Mouse (Mus musculus) C2C12 (cell line): ENCODE results near the gene Slc39a2. TPM values are rescaled to one million over a fixed set of nuclear protein-coding genes. Genes with fewer than 3 reads are reported as not detected.

Source experiments
- H3K27me3 ChIP-seq: one replicate; pipeline ENCODE4 v1.6.1; 2011; ENCODE audit not compliant: control insufficient read depth, insufficient read depth, insufficient read length
- H3K36me3 ChIP-seq: one replicate; pipeline ENCODE4 v1.6.1; 2011; ENCODE audit not compliant: control insufficient read depth, insufficient read depth
- H3K4me3 ChIP-seq: one replicate; pipeline ENCODE4 v1.5.1; 2011; ENCODE audit warnings: mild to moderate bottlenecking, control low read depth; ENCODE audit not compliant: poor library complexity, insufficient read depth, severe bottlenecking
- H3K79me2 ChIP-seq: one replicate; pipeline ENCODE4 v1.6.1; 2011; ENCODE audit not compliant: control insufficient read depth, insufficient read depth
- H3K79me3 ChIP-seq: one replicate; pipeline ENCODE4 v1.6.1; 2011; ENCODE audit warnings: low read depth, control low read depth
- H3ac ChIP-seq: one replicate; pipeline ENCODE3; 2011; ENCODE audit warnings: low read depth; ENCODE audit not compliant: control insufficient read depth, insufficient read length
- CEBPB ChIP-seq: IDR thresholded peaks from one replicate; pipeline ENCODE4 v1.6.1; 2011; ENCODE audit warnings: low read depth, mild to moderate bottlenecking, control low read depth, moderate library complexity
- CTCF ChIP-seq: IDR thresholded peaks from one replicate; pipeline ENCODE4 v1.5.1; 2011; ENCODE audit not compliant: control insufficient read depth, insufficient read depth, insufficient read length
- FOSL1 ChIP-seq: IDR thresholded peaks from one replicate; pipeline ENCODE4 v1.8.0; 2011; ENCODE audit warnings: mild to moderate bottlenecking, low read length; ENCODE audit not compliant: poor library complexity, insufficient read depth, severe bottlenecking
- MAX ChIP-seq: IDR thresholded peaks from one replicate; pipeline ENCODE4 v1.6.1; 2011; ENCODE audit warnings: mild to moderate bottlenecking, control low read depth
- MYOD1 ChIP-seq: IDR thresholded peaks from one replicate; pipeline ENCODE4 v1.6.1; 2011; ENCODE audit warnings: low read depth; ENCODE audit not compliant: control insufficient read depth, insufficient read length
- MYOG ChIP-seq: IDR thresholded peaks from one replicate; pipeline ENCODE4 v1.6.1; 2011; ENCODE audit not compliant: control insufficient read depth, insufficient read length; ENCODE audit errors: extremely low read depth
- USF1 ChIP-seq: IDR thresholded peaks from one replicate; pipeline ENCODE4 v1.6.1; 2011; ENCODE audit warnings: low read depth, mild to moderate bottlenecking, control low read depth, moderate library complexity
- polyA plus RNA-seq: library from polyadenylated mRNA; unstranded; fragments of >200 nt; fragmentation: generic; extraction: Trizol; gene quantifications from one replicate; pipeline ENCODE4 v1.2.1, GENCODE M21; 2012; ENCODE audit warnings: missing spikeins

Gene Slc39a2
- polyA plus RNA-seq, 1 experiment, result 0.08 TPM

DNA sequence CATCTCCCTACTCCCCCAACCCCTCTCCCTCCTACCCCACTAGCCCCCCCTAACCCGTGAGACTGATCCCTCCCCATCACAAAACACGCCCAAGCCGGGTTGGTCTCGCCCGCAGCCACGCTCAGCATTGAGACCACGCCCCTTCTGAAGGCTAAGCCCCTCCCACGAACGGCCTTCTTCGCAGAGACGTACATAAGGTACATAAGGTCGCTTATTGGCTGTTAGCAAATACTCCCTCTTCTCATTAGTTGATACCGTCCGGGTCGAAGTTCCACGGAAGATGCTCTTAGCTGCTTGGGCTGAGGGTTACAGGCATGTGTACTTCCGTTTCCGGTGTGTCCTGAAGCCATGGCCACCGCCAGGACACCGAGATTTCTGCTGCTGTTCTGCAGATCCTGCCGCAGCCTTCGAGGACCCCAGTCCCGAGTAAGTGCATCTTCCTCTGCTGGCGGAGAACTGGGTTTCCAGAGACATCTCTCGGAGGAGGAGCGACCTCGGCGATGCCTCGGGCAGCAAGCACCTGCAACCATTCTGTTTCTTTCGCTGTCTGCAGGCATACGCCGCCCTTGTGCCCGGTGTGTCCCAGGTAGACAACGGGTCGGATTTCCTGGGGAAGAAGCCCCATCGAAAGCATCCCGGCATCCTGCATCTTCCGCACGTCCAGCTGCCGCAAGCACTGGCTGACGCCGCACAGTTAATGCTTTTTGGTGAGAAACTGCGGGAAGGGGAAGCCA is 7.9 kb upstream of the Slc39a2 start, which contains the start of gene Mettl17:
Gene Mettl17, plus strand, starts transcription at position 245 of the 734 bp plus-strand sequence.
- TF ChIP-seq USF1 (no peak), MYOG (no peak), MYOD1 (no peak)
- peaks cover 21% of the 10 kb centered on the region for H3K36me3 ChIP-seq
- H3ac ChIP-seq, result peak within 1 kb of the TSS; percentile 86
- H3K27me3 ChIP-seq, result no peaks in the 10 kb centered on the region
- peaks cover 23% of the 10 kb centered on the region for H3K79me2 ChIP-seq
- peak within 1 kb of the TSS; percentile 83 for H3K4me3 ChIP-seq
- H3K79me3 ChIP-seq, result peaks cover 3% of the 10 kb centered on the region

GRCm38 (mm10) chr14:51886051-51886450 is 6.6 kb upstream of the Slc39a2 start:
- Histone ChIP-seq H3K27me3 (no peaks in the 10 kb centered on the region), H3ac (no peak overlapping the region), H3K79me3 (peaks cover 3% of the 10 kb centered on the region), H3K36me3 (peaks cover 30% of the 10 kb centered on the region), H3K4me3 (no peak overlapping the region), H3K79me2 (peaks cover 23% of the 10 kb centered on the region)
- TF ChIP-seq CEBPB, result no peak
- no peak for TF ChIP-seq USF1
- no peak for TF ChIP-seq FOSL1
- no peak for TF ChIP-seq CTCF
- TF ChIP-seq MAX, result no peak
- no peak for TF ChIP-seq MYOG
- no peak for TF ChIP-seq MYOD1

DNA sequence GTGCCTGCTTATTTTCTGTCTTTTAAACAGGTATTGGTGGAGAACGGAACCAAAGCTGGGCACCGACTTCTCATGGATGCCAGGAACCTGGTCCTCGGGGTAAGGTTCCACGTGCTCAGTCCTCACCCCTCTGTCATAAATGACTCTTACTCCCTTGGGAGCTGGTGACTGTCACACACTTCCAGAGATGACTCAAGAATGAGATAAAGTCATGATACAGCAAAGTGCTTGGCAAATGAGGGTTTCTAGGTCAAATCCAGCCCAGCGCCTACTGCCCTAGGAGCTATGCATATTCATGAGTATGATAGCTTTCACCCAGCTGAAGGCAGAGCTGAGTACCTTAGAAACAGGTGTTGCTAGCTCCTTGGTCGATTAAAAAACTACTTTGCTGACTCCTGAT is 2.9 kb upstream of the Slc39a2 start:
- H3K79me3 ChIP-seq, result peaks cover 3% of the 10 kb centered on the region
- H3ac ChIP-seq, result no peak overlapping the region
- H3K36me3 ChIP-seq, result peaks cover 35% of the 10 kb centered on the region
- TF ChIP-seq MAX (no peak), MYOD1 (no peak), MYOG (no peak), USF1 (no peak), CTCF (no peak)
- peaks cover 22% of the 10 kb centered on the region for H3K79me2 ChIP-seq
- no peak overlapping the region for H3K4me3 ChIP-seq
- H3K27me3 ChIP-seq, result no peaks in the 10 kb centered on the region

DNA sequence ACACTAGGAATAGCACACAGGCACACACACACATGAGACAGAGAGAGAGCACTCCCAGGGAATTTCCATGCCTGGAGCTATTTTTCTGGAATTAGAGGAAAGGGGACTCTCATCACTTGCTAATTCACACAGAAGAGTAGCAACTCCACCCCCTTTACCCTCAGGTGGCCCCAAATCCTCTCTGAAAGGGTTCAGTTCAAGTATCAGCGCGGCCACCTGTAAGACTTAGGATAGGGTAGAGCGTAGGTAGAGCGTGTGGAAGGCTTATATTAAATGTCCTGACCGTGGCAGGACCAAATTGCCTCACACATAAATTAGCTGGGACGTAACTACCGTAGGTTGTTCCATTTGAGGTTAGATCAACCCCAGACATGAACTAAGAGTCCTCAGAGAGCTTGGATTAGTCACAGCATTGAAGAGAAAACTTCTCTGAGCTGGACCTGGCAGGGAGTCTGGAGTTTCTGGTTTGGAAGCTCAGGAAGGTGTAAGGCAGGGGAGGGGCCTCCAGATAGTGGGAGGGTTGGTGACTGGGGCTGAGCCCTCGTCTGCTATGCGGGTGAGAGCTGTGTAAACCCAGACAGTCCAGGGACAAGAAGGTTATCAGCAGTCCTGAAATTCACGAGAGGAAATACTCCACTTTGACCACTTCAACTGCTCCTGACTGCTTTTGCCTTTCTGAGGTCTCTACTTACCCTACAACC is 555 bp downstream of the Slc39a2 start:
- TF ChIP-seq MAX (no peak), MYOG (no peak), FOSL1 (no peak), MYOD1 (no peak), CEBPB (no peak), USF1 (no peak), CTCF (no peak)
- no peaks in the 10 kb centered on the region for H3K79me3 ChIP-seq
- no peak overlapping the region for H3K4me3 ChIP-seq
- peaks cover 22% of the 10 kb centered on the region for H3K36me3 ChIP-seq
- H3K27me3 ChIP-seq, result no peaks in the 10 kb centered on the region
- no peak overlapping the region for H3ac ChIP-seq
- no peaks in the 10 kb centered on the region for H3K79me2 ChIP-seq

- no peak for TF ChIP-seq MYOD1
- no peak for TF ChIP-seq CEBPB
- TF ChIP-seq MYOG, result no peak
- no peak for TF ChIP-seq CTCF
- TF ChIP-seq FOSL1, result no peak
- no peak for TF ChIP-seq MAX
- TF ChIP-seq USF1, result no peak
- peaks cover 22% of the 10 kb centered on the region for H3K36me3 ChIP-seq
- H3K79me2 ChIP-seq, result no peaks in the 10 kb centered on the region
Measured at GRCm38 (mm10) chr14:51893809-51894208, 1.1 kb downstream of the Slc39a2 start.

GRCm38 (mm10) chr14:51895071-51895470 is 2.4 kb downstream of the Slc39a2 start:
- peaks cover 12% of the 10 kb centered on the region for H3K36me3 ChIP-seq
- no peak for TF ChIP-seq FOSL1
- no peak for TF ChIP-seq MYOG
- TF ChIP-seq MAX, result no peak
- TF ChIP-seq MYOD1, result no peak
- TF ChIP-seq CTCF, result no peak
- TF ChIP-seq USF1, result no peak
- no peak for TF ChIP-seq CEBPB
- no peaks in the 10 kb centered on the region for H3K27me3 ChIP-seq
- no peak overlapping the region for H3K4me3 ChIP-seq
- H3ac ChIP-seq, result no peak overlapping the region
- no peaks in the 10 kb centered on the region for H3K79me3 ChIP-seq
- no peaks in the 10 kb centered on the region for H3K79me2 ChIP-seq

More at GRCm38 (mm10) chr14:51893809-51894208, 1.1 kb downstream of the Slc39a2 start:
- no peaks in the 10 kb centered on the region for H3K79me3 ChIP-seq
- no peak overlapping the region for H3K4me3 ChIP-seq
- no peaks in the 10 kb centered on the region for H3K27me3 ChIP-seq
- no peak overlapping the region for H3ac ChIP-seq
